Mouse (Mus musculus) skeletal muscle tissue, adult 2 months (tissue): Measurements from ENCODE around the gene Lsm14b.

Source experiments
- DNase-seq: peaks from one replicate; pipeline ENCODE4 v3.0.0-alpha.2; 2012; ENCODE audit warnings: low read depth, low spot score

Lsm14b gene

GRCm38 (mm10) chr2:180053001-180053400 is 28.2 kb downstream of the Lsm14b start:
- no peak for DNase-seq

- no peak for DNase-seq
Observed at GRCm38 (mm10) chr2:180063338-180064131, 38.7 kb downstream of the Lsm14b start.

- DNase-seq, result no peak
Observed at GRCm38 (mm10) chr2:180069770-180070480, 45.1 kb downstream of the Lsm14b start.

- DNase-seq, result peak; percentile 92
Observed at GRCm38 (mm10) chr2:180070481-180071453, 46.0 kb downstream of the Lsm14b start, which contains the start of gene Mtg2. TSS of gene Mtg2 (plus strand) at chr2:180070588.

GRCm38 (mm10) chr2:180071671-180072070 is 46.9 kb downstream of the Lsm14b start:
- DNase-seq, result no peak

- no peak for DNase-seq
Observed at GRCm38 (mm10) chr2:180072886-180073285, 48.1 kb downstream of the Lsm14b start.

- no peak for DNase-seq
Observed at GRCm38 (mm10) chr2:180077622-180078021, 52.8 kb downstream of the Lsm14b start.

- DNase-seq, result no peak
Observed at GRCm38 (mm10) chr2:180080680-180081079, 55.9 kb downstream of the Lsm14b start.

- DNase-seq, result no peak
Observed at GRCm38 (mm10) chr2:180083063-180083462, 58.3 kb downstream of the Lsm14b start.

GRCm38 (mm10) chr2:180084565-180084964 is 59.8 kb downstream of the Lsm14b start:
- no peak for DNase-seq
